22 mouse cellular contexts compared by ENCODE assay signal in genomic region chr5:7972266-7972665, GRCm38 (mm10). TPM values are rescaled to one million over a fixed set of nuclear protein-coding genes. Genes with fewer than 3 reads are reported as not detected.
DNase-seq lines count a peak whose midpoint lies in the region; ATAC-seq and TF ChIP-seq lines count a peak whose summit lies in the region.
"Had no signal": no experiment of that assay in that cellular context is flagged by ENCODE, and none has a peak within 500 bp of the region (broad histone marks: within the 10 kb centered on the region; RNA-seq: fewer than 3 reads in every experiment).

No protein-coding gene starts in this region.

- peak; percentile 15 for DNase-seq in kidney, postnatal 14 days
- peak; percentile 55 for DNase-seq in adipocyte (ENCODE audit: low spot score)
- DNase-seq: adrenal gland, adult 8-10 months; cerebellum, adult 11-12 months; cerebellum, adult 9-10 months; cerebellum, postnatal 14 days; gastrocnemius, postnatal 10 days; gastrocnemius, postnatal 36 days; heart, postnatal 4 days had no signal

- no peak overlapping the region for H3K9ac ChIP-seq in intestine, embryonic 16.5 days (ENCODE audit: low read depth, low read length)
- H3K9ac ChIP-seq in intestine, postnatal 0 days (ENCODE audit: low read depth, low read length) = no peak overlapping the region
- no peak overlapping the region for H3K9ac ChIP-seq in kidney, embryonic 14.5 days (ENCODE audit: low read depth, low read length)
- H3K9ac ChIP-seq: forebrain, embryonic 13.5 days; hindbrain, embryonic 14.5 days had no signal

- H3K4me1 ChIP-seq in intestine, embryonic 16.5 days (ENCODE audit: control insufficient read depth, insufficient read depth, low read length) = no peaks in the 10 kb centered on the region; the same call in 1 of the 2 replicates
- 0 out of 2 replicates have a peak, but pooled peaks cover 3% of the 10 kb centered on the region for H3K4me1 ChIP-seq in intestine, postnatal 0 days (replicated peaks; ENCODE audit: control insufficient read depth, insufficient read depth, low read length)
- no peaks in the 10 kb centered on the region for H3K4me1 ChIP-seq in kidney, embryonic 14.5 days (ENCODE audit: control insufficient read depth, insufficient read depth, low read length)
- peaks cover 2% of the 10 kb centered on the region; the same call in 1 of the 2 replicates for H3K4me1 ChIP-seq in brown adipose tissue, adult 24 weeks (ENCODE audit: control insufficient read depth, insufficient read depth, insufficient read length, low read length)
- H3K4me1 ChIP-seq: forebrain, embryonic 10.5 days; forebrain, embryonic 13.5 days had no signal

- no peak overlapping the region for H3K4me2 ChIP-seq in intestine, embryonic 16.5 days (ENCODE audit: low read depth, low read length)
- H3K4me2 ChIP-seq in intestine, postnatal 0 days (replicated peaks; ENCODE audit: low read depth) = no peak overlapping the region
- no peak overlapping the region for H3K4me2 ChIP-seq in kidney, embryonic 14.5 days (replicated peaks; ENCODE audit: low read depth, low read length)
- H3K4me2 ChIP-seq: forebrain, embryonic 13.5 days; heart, embryonic 11.5 days; hindbrain, embryonic 14.5 days had no signal

- WGBS in intestine, embryonic 16.5 days = 76% methylated on average over 2 of the region's 2 CpGs
- 66% methylated on average over 2 of the region's 2 CpGs for WGBS in intestine, postnatal 0 days
- 82% methylated on average over 2 of the region's 2 CpGs for WGBS in kidney, embryonic 14.5 days

- H3K27ac ChIP-seq in intestine, embryonic 16.5 days (ENCODE audit: low read length) = peak overlapping the region; percentile 45; the same call in 1 of the 2 replicates
- H3K27ac ChIP-seq in intestine, postnatal 0 days (ENCODE audit: low read depth, low read length) = no peak overlapping the region
- no peak overlapping the region for H3K27ac ChIP-seq in kidney, embryonic 14.5 days (ENCODE audit: low read depth, low read length)
- peak overlapping the region; percentile 78 for H3K27ac ChIP-seq in brown adipose tissue, adult 24 weeks (replicated peaks; ENCODE audit: low read depth, low read length)
- H3K27ac ChIP-seq: forebrain, embryonic 10.5 days; forebrain, embryonic 13.5 days; hindbrain, embryonic 14.5 days; hindbrain, postnatal 0 days had no signal

- no peak for ATAC-seq in intestine, embryonic 16.5 days
- ATAC-seq in intestine, postnatal 0 days = no peak
- no peak for ATAC-seq in kidney, embryonic 14.5 days (ENCODE audit: low FRiP score, low TSS enrichment)
- ATAC-seq: CD4-positive, CD25-positive, alpha-beta regulatory T cell, adult 4 months; forebrain, embryonic 13.5 days; forebrain, embryonic 16.5 days; hindbrain, postnatal 0 days; inflammation-experienced regulatory T-cells, adult 6 months had no signal

- no peaks in the 10 kb centered on the region for H3K36me3 ChIP-seq in intestine, embryonic 16.5 days (ENCODE audit: control insufficient read depth, insufficient read depth, low read length)
- no peaks in the 10 kb centered on the region for H3K36me3 ChIP-seq in intestine, postnatal 0 days (ENCODE audit: control insufficient read depth, insufficient read depth)
- H3K36me3 ChIP-seq in kidney, embryonic 14.5 days (ENCODE audit: control insufficient read depth, insufficient read depth, low read length) = no peaks in the 10 kb centered on the region
- H3K36me3 ChIP-seq: forebrain, embryonic 10.5 days had no signal

- no peaks in the 10 kb centered on the region for H3K9me3 ChIP-seq in intestine, embryonic 16.5 days (ENCODE audit: control insufficient read depth, low read length)
- no peaks in the 10 kb centered on the region for H3K9me3 ChIP-seq in intestine, postnatal 0 days (ENCODE audit: control insufficient read depth)
- H3K9me3 ChIP-seq in kidney, embryonic 14.5 days (ENCODE audit: control insufficient read depth, low read length) = no peaks in the 10 kb centered on the region
- H3K9me3 ChIP-seq: forebrain, embryonic 10.5 days; forebrain, embryonic 13.5 days had no signal

- no peak for TF ChIP-seq CTCF in intestine, postnatal 0 days (IDR thresholded peaks at IDR 0.05; ENCODE audit: low read depth)

- no peak overlapping the region for H3K4me3 ChIP-seq in intestine, embryonic 16.5 days (ENCODE audit: low read length)
- no peak overlapping the region for H3K4me3 ChIP-seq in intestine, postnatal 0 days (ENCODE audit: low read depth, low read length)
- H3K4me3 ChIP-seq in kidney, embryonic 14.5 days (ENCODE audit: low read length) = no peak overlapping the region
- no peak overlapping the region for H3K4me3 ChIP-seq in brown adipose tissue, adult 24 weeks (ENCODE audit: insufficient read depth, low read depth, low read length)
- H3K4me3 ChIP-seq: forebrain, embryonic 10.5 days; forebrain, embryonic 13.5 days had no signal

- H3K27me3 ChIP-seq in intestine, embryonic 16.5 days (replicated peaks; ENCODE audit: control insufficient read depth, insufficient read depth, low read length) = no peaks in the 10 kb centered on the region
- H3K27me3 ChIP-seq in intestine, postnatal 0 days (replicated peaks; ENCODE audit: control insufficient read depth, insufficient read depth, low read length) = no peaks in the 10 kb centered on the region
- no peaks in the 10 kb centered on the region for H3K27me3 ChIP-seq in kidney, embryonic 14.5 days (ENCODE audit: control insufficient read depth, insufficient read depth, low read length)
- H3K27me3 ChIP-seq: forebrain, embryonic 13.5 days had no signal

RNA-seq across cellular contexts. Expression of gene Steap4, which starts 12.0 kb away (rescaled TPM):
- polyA plus RNA-seq in intestine, embryonic 16.5 days (2015; fragmentation: Nextera tagmentation; extraction: Ambion mirVana) = 1.8 and 2.2 TPM in 2 replicates
- polyA plus RNA-seq in intestine, postnatal 0 days (2015; fragmentation: Nextera tagmentation; extraction: Ambion mirVana) = 1.2 and 2.3 TPM in 2 replicates
- polyA plus RNA-seq in kidney, embryonic 14.5 days (2014; fragmentation: Nextera tagmentation; extraction: Ambion mirVana) = 0.87 and 2.5 TPM in 2 replicates
- polyA plus RNA-seq in brown adipose tissue, adult 24 weeks (2012; ENCODE audit: insufficient read depth, insufficient read length, missing spikeins) = 63.4 and 127 TPM in 2 replicates
- polyA plus RNA-seq: C2C12; CD4-positive, CD25-positive, alpha-beta regulatory T cell, adult 4 months; inflammation-experienced regulatory T-cells, adult 6 months had no signal

Comparison
In these comparisons a context has a peak if more than half of its experiments do, and no peak if none do; other contexts are left out.
1. H3K27ac ChIP-seq: peak in intestine, embryonic 16.5 days (single experiment) and brown adipose tissue, adult 24 weeks (single experiment); none in intestine, postnatal 0 days (single experiment) and kidney, embryonic 14.5 days (single experiment).
2. RNA of gene Steap4, which starts 12.0 kb away (polyA plus RNA-seq): 63.4 to 127 TPM in brown adipose tissue, adult 24 weeks; 0.87 to 2.5 TPM in kidney, embryonic 14.5 days, 1.2 to 2.3 TPM in intestine, postnatal 0 days and 1.8 to 2.2 TPM in intestine, embryonic 16.5 days; every median in the first group is over 10 times any median in the second.